Mouse (Mus musculus) olfactory bulb, adult 2 months (tissue): ENCODE results near the gene Gm21905. TPM values are rescaled to one million over a fixed set of nuclear protein-coding genes. Genes with fewer than 3 reads are reported as not detected.

Experiments
- H3K27ac ChIP-seq: fragments of 200-500 bp; 2 replicates; pipeline ENCODE4 v1.5.1; 2012; ENCODE audit warnings: low read depth, low read length; ENCODE audit not compliant: insufficient read depth
- H3K4me1 ChIP-seq: fragments of 200-500 bp; 2 replicates; pipeline ENCODE4 v1.6.1; 2012; ENCODE audit warnings: low read length; ENCODE audit not compliant: control insufficient read depth, insufficient read depth
- H3K4me3 ChIP-seq: fragments of 200-500 bp; 2 replicates; pipeline ENCODE4 v1.5.1; 2012; ENCODE audit warnings: mild to moderate bottlenecking, low read depth, low read length, moderate library complexity; ENCODE audit not compliant: insufficient read depth
- CTCF ChIP-seq: fragments of 200-500 bp; IDR thresholded peaks from 2 replicates; pipeline ENCODE4 v1.5.1; 2012; ENCODE audit warnings: low read depth, mild to moderate bottlenecking, low read length, moderate library complexity; ENCODE audit not compliant: insufficient read depth
- POLR2A ChIP-seq: fragments of 200-500 bp; IDR thresholded peaks from 2 replicates; pipeline ENCODE4 v1.6.1; 2012; ENCODE audit warnings: mild to moderate bottlenecking, low read depth, low read length, moderate library complexity; ENCODE audit not compliant: insufficient read depth
- WGBS: fragments of 180-500 bp; shearing (Covaris S2); methylation state at CpG from one replicate; pipeline ENCODE4 v1.1.7; 2018; 5-methylcytosine and 5-hydroxymethylcytosine counted together
- polyA plus RNA-seq: library from polyadenylated mRNA; stranded (reverse); fragments of >200 nt; gene quantifications from 2 replicates; pipeline ENCODE4 v1.2.4, GENCODE M21; 2012; ENCODE audit warnings: low replicate concordance; ENCODE audit not compliant: missing spikeins, insufficient read depth, insufficient read length

The Gm21905 gene
- not detected in 2 replicates for polyA plus RNA-seq

DNA sequence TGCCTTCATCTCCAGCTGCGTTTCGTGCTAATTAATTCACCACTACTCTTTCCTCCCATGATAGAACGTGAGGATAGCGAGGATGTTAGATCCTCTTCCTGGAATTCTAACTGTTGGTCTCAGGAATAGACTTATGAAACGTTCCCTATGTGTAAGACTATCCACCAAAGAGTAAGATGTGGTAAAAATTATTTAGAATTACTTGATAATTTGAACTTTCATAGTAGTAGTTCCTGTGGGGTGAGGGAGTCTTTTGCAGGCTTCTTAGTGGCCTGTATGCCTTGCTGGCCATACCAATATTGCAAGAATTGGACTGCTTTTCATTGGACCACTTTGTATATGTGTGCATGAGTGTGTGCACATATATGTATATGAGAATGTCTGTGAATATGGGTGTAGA, at the start of gene Gm21905:
TSS of gene Gm21905 (minus strand) at position 101 of the 400 bp plus-strand sequence.
- H3K4me1 ChIP-seq = no peaks in the 10 kb centered on the region
- H3K27ac ChIP-seq = no peak within 1 kb of the TSS
- H3K4me3 ChIP-seq = no peak within 1 kb of the TSS
- 89% methylated on average over 5 of the region's 5 CpGs for WGBS
- no peak for TF ChIP-seq CTCF
- no peak for TF ChIP-seq POLR2A

DNA sequence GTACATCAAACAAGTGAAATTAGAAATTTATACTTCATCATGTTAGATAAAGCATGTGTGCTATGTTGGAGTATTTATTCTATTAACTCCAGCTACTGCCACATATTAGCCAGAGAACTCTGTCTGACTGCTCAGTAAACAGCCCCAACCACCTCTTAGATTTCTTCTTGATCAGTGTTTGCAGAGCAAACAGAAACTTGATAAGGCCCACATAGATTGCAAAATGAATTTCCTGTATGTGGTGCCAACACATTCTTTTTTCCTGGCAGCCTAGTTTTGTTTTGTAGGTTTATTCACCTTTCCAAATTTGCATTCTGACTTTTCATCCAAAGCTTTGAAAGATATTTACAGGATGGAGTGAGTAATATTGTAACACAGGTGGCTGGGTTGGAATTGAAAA, 44.2 kb upstream of the Gm21905 start:
- no peaks in the 10 kb centered on the region for H3K4me1 ChIP-seq
- no peak overlapping the region for H3K27ac ChIP-seq
- no peak overlapping the region for H3K4me3 ChIP-seq
- TF ChIP-seq POLR2A (no peak), CTCF (no peak)

GRCm38 (mm10) chr5:67981946-67982526, 35.8 kb upstream of the Gm21905 start:
- TF ChIP-seq POLR2A = no peak
- no peak for TF ChIP-seq CTCF
- no peak overlapping the region for H3K4me3 ChIP-seq
- WGBS = 75% methylated on average over 3 of the region's 3 CpGs
- H3K27ac ChIP-seq = no peak overlapping the region
- no peaks in the 10 kb centered on the region for H3K4me1 ChIP-seq

DNA sequence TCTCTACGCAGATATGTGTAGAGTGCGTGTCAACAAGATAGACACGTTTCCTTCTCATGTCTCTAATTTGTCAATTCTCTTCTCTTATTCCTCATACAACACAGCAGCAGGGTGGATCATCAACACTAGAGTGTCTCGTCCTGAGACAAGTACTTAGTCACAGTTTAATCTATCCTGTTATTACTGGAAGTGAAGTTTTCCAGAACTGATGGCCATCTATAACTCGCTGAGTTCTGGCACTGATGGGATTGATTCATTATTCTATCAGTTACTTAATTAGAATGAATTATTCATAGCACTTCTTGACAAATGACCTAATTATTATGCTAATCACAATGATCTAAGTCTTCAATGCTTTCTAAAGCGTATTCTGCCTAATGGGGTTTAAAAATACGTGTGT, 23.3 kb upstream of the Gm21905 start:
- TF ChIP-seq POLR2A (no peak), CTCF (no peak)
- no peaks in the 10 kb centered on the region for H3K4me1 ChIP-seq
- no peak overlapping the region for H3K27ac ChIP-seq
- WGBS = 40% methylated on average over 7 of the region's 7 CpGs
- no peak overlapping the region for H3K4me3 ChIP-seq

DNA sequence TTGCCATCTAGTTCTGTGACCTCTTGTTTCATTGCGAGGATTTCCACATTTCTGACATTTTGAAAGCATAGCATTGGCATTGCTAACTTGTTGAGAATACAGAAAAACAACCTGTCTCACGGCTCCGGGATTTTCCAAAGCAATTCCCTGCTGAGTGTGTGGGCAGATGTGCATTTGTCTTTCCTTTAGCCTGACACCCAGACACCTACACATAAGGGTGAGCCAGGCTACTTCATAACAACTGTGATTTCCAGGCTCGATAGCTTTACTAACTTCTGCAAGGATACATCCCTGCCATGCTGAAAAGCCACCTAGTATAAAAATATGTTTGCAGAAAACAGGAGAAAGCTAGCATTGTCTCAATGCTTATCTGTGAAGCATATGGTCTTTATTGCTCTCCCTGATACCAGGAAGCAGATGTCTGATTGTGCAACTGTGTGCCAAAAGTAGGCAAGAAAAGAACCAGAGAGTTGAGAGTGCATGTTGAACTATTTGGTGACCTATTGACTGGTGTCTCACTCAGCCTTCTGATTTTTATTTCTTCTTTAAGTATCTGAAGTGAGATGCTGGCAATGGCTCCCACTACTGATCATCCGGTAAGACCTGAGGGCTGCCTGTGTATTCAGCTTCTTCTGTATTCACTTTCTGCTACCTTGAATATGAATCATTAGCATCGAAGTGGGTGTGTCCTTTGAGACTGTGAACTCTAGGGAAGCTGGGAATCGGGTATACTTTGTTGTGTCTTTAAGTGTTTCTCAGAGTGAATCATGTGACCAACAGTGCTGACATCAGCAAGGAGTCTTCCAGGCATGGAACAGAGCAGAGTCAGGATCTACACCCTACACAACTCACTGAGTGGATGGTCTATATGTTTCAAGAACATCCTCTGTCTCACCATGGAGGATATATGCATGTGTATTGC, 15.7 kb upstream of the Gm21905 start:
- Histone ChIP-seq H3K27ac (no peak overlapping the region), H3K4me1 (no peaks in the 10 kb centered on the region), H3K4me3 (no peak overlapping the region)
- WGBS = 58% methylated on average over 7 of the region's 7 CpGs
- TF ChIP-seq POLR2A (no peak), CTCF (no peak)

DNA sequence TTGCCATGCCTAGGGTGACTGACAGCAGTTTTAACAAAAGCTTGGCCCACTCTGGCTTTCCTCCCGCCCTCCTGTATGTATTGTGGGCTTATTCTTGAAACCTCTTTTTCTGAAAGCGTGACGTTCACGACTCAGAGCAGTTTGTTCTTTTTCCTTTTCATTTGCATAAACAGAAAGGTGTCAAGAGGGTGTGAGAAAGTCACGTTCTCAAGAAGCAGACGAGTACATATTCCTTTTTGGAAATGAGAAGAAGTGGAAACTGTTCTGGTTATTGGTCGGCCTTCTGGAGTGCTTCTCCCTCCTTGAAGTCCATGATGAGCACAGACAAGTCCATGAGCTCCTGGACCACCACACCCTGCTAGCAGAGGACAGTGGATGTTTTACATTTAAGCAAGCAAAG, 9.3 kb upstream of the Gm21905 start:
- WGBS = 71% methylated on average over 7 of the region's 7 CpGs
- no peak overlapping the region for H3K27ac ChIP-seq
- TF ChIP-seq POLR2A (no peak), CTCF (no peak)

DNA sequence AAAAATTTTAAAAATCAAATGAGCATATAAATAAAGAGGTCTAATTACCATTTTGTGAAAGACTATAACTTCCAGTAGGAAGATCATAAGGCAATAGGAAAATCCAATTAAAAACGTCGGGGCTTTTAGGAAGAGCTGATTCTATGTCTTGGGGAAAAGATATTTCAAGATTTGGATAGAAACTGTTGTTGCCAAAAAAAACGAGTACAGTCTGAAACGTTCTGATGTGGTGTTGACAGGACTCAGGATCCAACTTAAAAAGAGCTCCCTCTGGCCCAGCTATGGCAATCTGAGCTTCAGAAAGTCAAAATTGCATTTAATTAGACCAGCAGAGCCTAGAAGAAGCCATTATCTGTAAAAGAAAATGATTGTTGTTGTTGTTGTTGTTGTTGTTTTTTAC, 7.9 kb upstream of the Gm21905 start:
- Histone ChIP-seq H3K4me1 (no peaks in the 10 kb centered on the region), H3K4me3 (no peak overlapping the region), H3K27ac (no peak overlapping the region)
- WGBS = 48% methylated on average over 4 of the region's 4 CpGs
- no peak for TF ChIP-seq CTCF
- no peak for TF ChIP-seq POLR2A

More for the DNA sequence above, 9.3 kb upstream of the Gm21905 start:
- Histone ChIP-seq H3K4me3 (no peak overlapping the region), H3K4me1 (no peaks in the 10 kb centered on the region)

GRCm38 (mm10) chr5:67948074-67948473, 1.9 kb upstream of the Gm21905 start:
- no peak overlapping the region for H3K27ac ChIP-seq
- 84% methylated on average over 5 of the region's 5 CpGs for WGBS
- H3K4me3 ChIP-seq = no peak overlapping the region
- TF ChIP-seq CTCF (no peak), POLR2A (no peak)
- H3K4me1 ChIP-seq = no peaks in the 10 kb centered on the region

DNA sequence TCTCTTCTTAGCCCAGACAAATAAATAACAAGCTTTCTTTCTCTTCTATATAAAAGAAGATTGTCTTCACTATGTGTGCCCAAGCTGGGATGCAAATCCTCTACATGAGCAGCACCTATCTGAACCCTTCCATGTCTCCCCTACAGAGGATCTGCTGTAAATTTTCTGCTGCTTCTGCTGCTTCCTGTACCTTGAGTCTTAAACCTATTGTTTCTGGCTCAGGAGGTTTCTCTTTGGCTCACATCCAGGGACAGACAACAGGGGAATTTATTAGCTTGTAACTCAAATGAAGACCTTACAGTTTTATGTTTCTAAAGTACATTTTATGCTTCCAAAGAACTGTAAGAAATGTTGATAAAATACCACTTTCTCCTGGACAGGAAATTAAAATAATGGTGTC, 785 bp upstream of the Gm21905 start:
- no peak overlapping the region for H3K27ac ChIP-seq
- no peaks in the 10 kb centered on the region for H3K4me1 ChIP-seq
- no peak overlapping the region for H3K4me3 ChIP-seq
- TF ChIP-seq CTCF (no peak), POLR2A (no peak)
